Mouse (Mus musculus): ENCODE results near the gene Zfp202.
"Not testable (repeated sequence)": the region's sequence is repeated elsewhere in the genome, so short reads cannot be mapped to it uniquely, and the experiment has no call there.

The Zfp202 gene

DNA sequence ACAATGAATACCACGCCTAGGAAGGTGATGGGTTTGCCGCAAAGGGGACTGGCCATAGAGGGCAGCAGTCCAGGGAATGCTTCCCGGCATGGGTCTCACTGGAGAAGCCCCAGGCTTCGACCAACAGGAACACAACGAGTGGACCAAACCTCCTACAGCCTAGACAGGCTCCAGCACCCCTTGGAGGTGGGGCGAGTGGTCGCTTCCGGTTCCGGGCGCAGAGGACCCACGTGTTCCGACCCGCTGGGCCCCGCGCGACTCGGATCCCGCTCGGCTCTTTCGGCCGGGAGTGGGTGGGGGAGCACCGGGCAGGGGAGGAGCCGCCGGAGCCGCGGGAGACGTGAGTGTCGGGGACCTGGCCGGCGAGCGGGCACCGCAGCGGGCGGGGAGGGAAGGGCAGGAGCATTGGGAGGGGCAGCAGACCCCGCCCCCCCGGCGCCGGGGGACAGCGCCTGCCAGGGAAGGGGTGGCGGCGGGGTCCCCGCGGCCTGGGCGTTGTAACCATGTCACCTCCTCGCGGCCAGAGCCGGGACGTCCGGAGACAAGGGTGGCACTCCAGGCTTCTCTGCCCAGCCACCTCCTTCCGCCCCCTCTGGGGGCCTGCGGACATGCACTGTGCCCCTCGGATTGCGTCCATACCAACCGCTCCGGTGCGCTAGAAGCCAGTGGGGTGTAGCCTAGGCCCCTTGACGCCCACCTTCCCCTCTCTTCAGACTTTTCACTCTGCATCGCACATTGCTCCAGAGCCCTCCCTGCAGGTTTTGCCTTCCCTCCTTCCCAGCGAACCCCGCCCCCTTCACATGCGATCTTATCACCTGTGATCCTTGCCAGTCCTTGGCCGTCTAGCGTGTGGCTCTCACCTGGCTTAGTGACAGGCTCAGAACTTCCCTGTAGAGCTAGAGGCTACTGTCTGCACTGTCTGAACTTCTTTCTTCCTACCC, at the start of gene Zfp202:
Gene Zfp202, plus strand, starts transcription at position 219 of the 941 bp plus-strand sequence.
- DNase-seq = peak; percentile 52 to 54

DNA sequence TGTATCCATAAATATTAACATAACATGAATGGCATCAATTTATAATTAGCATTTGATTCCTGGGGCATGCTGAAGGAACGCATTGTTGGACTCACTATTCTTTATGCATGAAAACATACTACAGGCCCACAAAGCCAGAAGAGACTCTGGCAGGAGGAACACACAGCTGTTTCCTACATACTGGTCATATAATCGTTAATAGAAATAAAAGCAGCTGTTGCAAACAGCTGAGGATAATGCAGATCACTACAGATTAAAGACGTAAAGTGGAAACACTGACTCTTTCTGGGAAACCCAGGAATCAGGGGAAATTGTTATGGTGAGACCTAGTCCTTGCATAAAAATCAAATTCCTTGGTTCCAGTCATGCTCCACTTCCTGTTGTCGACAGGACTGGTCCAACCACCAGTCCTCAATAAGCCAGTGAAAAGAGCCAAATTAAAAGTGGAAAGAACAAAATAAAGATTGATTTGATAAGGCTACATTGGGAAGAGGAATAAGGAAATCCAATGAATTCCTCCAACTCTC, 36.9 kb upstream of the Zfp202 start:
- no peak for DNase-seq

GRCm38 (mm10) chr9:40166446-40166845, 25.7 kb upstream of the Zfp202 start:
- DNase-seq = no peak

- DNase-seq = no peak
Measured at GRCm38 (mm10) chr9:40177017-40177416, 15.1 kb upstream of the Zfp202 start.

- DNase-seq = no peak
Measured at GRCm38 (mm10) chr9:40180620-40181019, 11.5 kb upstream of the Zfp202 start, which contains the start of gene Olfr986. TSS of gene Olfr986 (plus strand) at chr9:40180920.

GRCm38 (mm10) chr9:40185166-40185565, 7.0 kb upstream of the Zfp202 start:
- not testable (repeated sequence) for DNase-seq

DNA sequence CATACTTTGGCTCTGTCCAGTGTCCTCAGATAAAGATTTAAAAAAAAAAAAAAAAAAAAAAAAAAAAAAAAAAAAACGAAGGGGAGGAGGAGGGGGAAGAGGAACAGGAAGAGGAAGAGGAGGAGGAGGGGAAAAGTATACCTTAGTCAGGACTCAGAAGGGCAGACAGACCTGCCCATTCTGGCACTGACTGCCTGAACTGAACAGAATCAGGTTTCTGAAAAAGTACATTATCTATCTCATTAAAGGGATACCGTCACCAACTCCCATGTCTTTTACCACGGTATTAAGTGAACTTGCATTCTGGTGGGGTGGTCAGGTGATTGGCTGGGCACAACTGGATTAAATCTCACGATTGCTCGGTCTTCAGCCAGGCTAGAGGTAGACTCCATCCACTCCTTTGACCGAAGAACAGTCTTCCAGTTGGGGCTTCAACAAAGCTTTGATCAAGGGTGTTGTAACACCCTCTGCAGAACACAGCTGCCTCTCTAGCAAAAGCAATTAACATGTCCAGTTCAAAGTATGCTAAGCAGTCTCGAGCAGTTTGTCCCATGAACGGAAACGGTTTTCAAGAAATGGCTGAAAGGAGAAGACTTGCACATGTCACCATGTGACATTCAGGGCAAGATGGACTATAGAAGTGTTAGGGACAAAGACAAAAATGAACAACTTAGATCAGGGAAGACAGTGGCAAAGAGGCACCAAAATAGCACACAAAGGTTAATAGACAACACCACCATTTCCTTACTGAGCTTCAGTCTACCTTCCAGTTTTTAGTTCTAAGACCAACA, 835 bp upstream of the Zfp202 start:
- no peak for DNase-seq

- DNase-seq = no peak
Measured at GRCm38 (mm10) chr9:40195981-40196380, 3.9 kb downstream of the Zfp202 start.

GRCm38 (mm10) chr9:40206546-40206950, 14.4 kb downstream of the Zfp202 start:
- no peak for DNase-seq

DNA sequence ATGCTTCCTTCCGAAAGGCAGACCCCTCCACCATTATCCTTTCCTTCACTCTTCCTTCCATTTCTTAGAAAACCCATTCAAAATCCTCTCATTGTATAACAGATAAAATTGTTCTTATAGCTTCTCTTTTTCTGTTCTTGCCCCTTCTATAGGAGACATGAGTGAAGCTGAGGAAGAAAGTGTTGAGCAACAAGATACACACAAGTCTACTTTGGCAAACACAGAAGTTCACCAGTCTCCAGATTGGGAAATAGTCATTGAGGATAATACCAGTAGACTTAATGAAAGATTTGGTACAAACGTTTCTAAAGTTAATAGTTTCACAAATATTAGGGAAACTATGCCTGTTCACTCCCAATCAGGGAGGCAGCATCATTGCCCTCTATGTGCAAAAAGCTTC, 18.6 kb downstream of the Zfp202 start:
- DNase-seq = no peak

GRCm38 (mm10) chr9:40214058-40214457, 21.9 kb downstream of the Zfp202 start:
- no peak for DNase-seq

GRCm38 (mm10) chr9:40216651-40217050, 24.5 kb downstream of the Zfp202 start:
- DNase-seq = no peak

GRCm38 (mm10) chr9:40224289-40224688, 32.2 kb downstream of the Zfp202 start:
- no peak for DNase-seq

- DNase-seq = no peak
Measured at GRCm38 (mm10) chr9:40227874-40228789, 36.0 kb downstream of the Zfp202 start.

GRCm38 (mm10) chr9:40228804-40229331, 36.8 kb downstream of the Zfp202 start:
- no peak for DNase-seq

GRCm38 (mm10) chr9:40229479-40229878, 37.4 kb downstream of the Zfp202 start:
- DNase-seq = no peak

- DNase-seq = no peak
Measured at GRCm38 (mm10) chr9:40231019-40231418, 38.9 kb downstream of the Zfp202 start.

- no peak for DNase-seq
Measured at GRCm38 (mm10) chr9:40234233-40235072, 42.3 kb downstream of the Zfp202 start.

DNA sequence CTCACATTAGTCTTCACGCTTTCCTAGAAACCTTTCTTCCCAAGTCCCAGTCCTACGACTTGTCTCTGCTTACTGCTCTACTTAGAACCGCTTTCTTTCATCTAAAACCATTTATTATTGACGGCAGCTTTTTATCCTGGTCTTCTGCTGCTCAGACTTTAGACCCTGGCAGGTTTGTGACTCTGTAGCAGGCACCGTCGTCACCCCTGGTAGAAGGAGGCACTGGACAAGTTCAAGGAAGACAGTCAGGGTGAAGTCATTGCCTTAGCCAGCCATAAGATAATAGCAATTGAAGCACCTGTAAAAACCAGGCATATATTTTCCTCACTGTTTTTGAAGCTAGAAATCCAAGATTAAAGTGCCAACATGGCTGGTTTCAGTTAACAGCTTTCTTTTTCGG, 43.1 kb downstream of the Zfp202 start:
- DNase-seq = no peak

DNA sequence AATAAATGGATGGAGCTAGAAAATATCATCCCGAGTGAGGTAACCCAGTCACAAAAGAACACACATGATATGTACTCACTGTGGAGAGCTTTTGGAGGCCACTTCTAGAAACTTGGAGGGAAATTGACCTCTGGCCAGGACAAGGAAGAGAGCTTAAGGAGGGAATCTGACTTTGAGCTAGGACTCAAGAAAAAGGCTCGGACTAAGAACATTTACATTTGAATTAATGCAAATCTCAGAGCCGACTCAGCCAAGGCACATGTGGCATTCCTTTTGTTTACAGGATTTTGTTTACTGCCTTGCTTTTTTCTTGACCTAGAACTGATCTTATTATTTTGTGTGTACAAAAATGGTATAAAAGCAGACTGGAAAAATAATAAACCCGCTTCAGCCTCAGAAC, 47.6 kb downstream of the Zfp202 start:
- DNase-seq = no peak

DNA sequence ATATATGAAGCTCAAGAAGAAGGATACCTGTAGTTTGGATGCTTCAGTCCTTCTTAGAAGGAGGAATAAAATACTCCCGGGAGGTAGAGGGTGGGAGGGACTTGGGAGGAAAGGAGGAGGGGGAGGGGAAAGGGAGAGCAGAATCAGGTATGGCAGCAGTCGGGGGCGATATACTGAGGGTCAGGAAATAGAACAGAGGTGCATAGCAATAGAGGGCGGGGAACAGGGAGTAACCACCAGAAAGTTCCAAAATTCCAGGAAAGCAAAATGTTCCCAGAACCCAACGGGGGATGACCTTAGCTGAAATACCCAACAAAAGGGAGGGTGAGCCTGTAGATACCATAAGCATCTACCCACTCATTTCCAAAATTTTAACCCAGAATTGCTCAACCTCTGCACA, 48.2 kb downstream of the Zfp202 start:
- DNase-seq = no peak

Data from thymus, adult 18-20 months (tissue).